Mouse (Mus musculus): ENCODE measurements around the gene Hunk. TPM values are rescaled to one million over a fixed set of nuclear protein-coding genes. Genes with fewer than 3 reads are reported as not detected.

Hunk gene
- polyA plus RNA-seq, 1 experiment from 2014 or later, result 19.0 TPM

- Histone ChIP-seq H3K27ac (no peak overlapping the region), H3K9ac (no peak overlapping the region), H3K36me3 (peaks cover 41% of the 10 kb centered on the region), H3K4me1 (peaks cover 50% of the 10 kb centered on the region), H3K4me2 (no peak overlapping the region), H3K4me3 (no peak overlapping the region), H3K27me3 (no peaks in the 10 kb centered on the region), H3K9me3 (no peaks in the 10 kb centered on the region)
- no peak for ATAC-seq (ENCODE audit: insufficient number of reproducible peaks, insufficient read depth, low FRiP score, low TSS enrichment, low read depth)
- WGBS, result 87% methylated on average over 4 of the region's 4 CpGs
Measured at GRCm38 (mm10) chr16:90394761-90395160, 8.9 kb downstream of the Hunk start.

- Histone ChIP-seq H3K27me3 (no peaks in the 10 kb centered on the region), H3K9me3 (no peaks in the 10 kb centered on the region), H3K9ac (no peak overlapping the region), H3K36me3 (peaks cover 28% of the 10 kb centered on the region), H3K4me3 (no peak overlapping the region), H3K27ac (0 out of 2 replicates have a peak overlapping the region, but pooled peaks have one; percentile 28), H3K4me2 (no peak overlapping the region), H3K4me1 (peaks cover 57% of the 10 kb centered on the region)
- ATAC-seq (ENCODE audit: insufficient number of reproducible peaks, insufficient read depth, low FRiP score, low TSS enrichment, low read depth), result no peak
- 68% methylated on average over 11 of the region's 11 CpGs for WGBS
Measured at GRCm38 (mm10) chr16:90395996-90396556, 10.3 kb downstream of the Hunk start.

- no peak overlapping the region for H3K4me2 ChIP-seq
- H3K9ac ChIP-seq, result no peak overlapping the region
- peaks cover 65% of the 10 kb centered on the region for H3K4me1 ChIP-seq
- no peak overlapping the region for H3K27ac ChIP-seq
- no peaks in the 10 kb centered on the region for H3K9me3 ChIP-seq
- no peak for ATAC-seq (ENCODE audit: insufficient number of reproducible peaks, insufficient read depth, low FRiP score, low TSS enrichment, low read depth)
- H3K36me3 ChIP-seq, result peaks cover 20% of the 10 kb centered on the region
- WGBS, result 60% methylated on average over 2 of the region's 2 CpGs
- H3K4me3 ChIP-seq, result no peak overlapping the region
- H3K27me3 ChIP-seq, result no peaks in the 10 kb centered on the region
Measured at GRCm38 (mm10) chr16:90396882-90397281, 11.1 kb downstream of the Hunk start.

- WGBS, result 8% methylated on average over 6 of the region's 9 CpGs
- Histone ChIP-seq H3K4me3 (no peak overlapping the region), H3K9ac (no peak overlapping the region), H3K36me3 (peaks cover 3% of the 10 kb centered on the region; the same call in 1 of the 2 replicates), H3K27ac (peak overlapping the region; percentile 84), H3K27me3 (no peaks in the 10 kb centered on the region), H3K4me1 (peaks cover 68% of the 10 kb centered on the region), H3K4me2 (peak overlapping the region; percentile 52), H3K9me3 (no peaks in the 10 kb centered on the region)
- ATAC-seq (ENCODE audit: insufficient number of reproducible peaks, insufficient read depth, low FRiP score, low TSS enrichment, low read depth), result peak; percentile 72; the same call in 1 of the 2 replicates
Measured at GRCm38 (mm10) chr16:90400314-90400713, 14.5 kb downstream of the Hunk start.

- H3K4me1 ChIP-seq, result peaks cover 70% of the 10 kb centered on the region
- WGBS, result 8% methylated on average over 12 of the region's 12 CpGs
Measured at GRCm38 (mm10) chr16:90400906-90401666, 15.3 kb downstream of the Hunk start.

GRCm38 (mm10) chr16:90402292-90402691 lies 16.5 kb downstream of the Hunk start:
- Histone ChIP-seq H3K4me1 (peaks cover 68% of the 10 kb centered on the region), H3K27ac (peak overlapping the region; percentile 84), H3K9ac (no peak overlapping the region), H3K4me2 (no peak overlapping the region), H3K27me3 (no peaks in the 10 kb centered on the region), H3K4me3 (no peak overlapping the region), H3K9me3 (no peaks in the 10 kb centered on the region), H3K36me3 (peaks cover 3% of the 10 kb centered on the region; the same call in 1 of the 2 replicates)
- WGBS, result 71% methylated on average over 7 of the region's 7 CpGs
- no peak for ATAC-seq (ENCODE audit: insufficient number of reproducible peaks, insufficient read depth, low FRiP score, low TSS enrichment, low read depth)

More at GRCm38 (mm10) chr16:90400906-90401666, 15.3 kb downstream of the Hunk start:
- Histone ChIP-seq H3K4me2 (peak overlapping the region; percentile 52), H3K27me3 (no peaks in the 10 kb centered on the region), H3K27ac (peak overlapping the region; percentile 84), H3K4me3 (no peak overlapping the region), H3K9me3 (no peaks in the 10 kb centered on the region), H3K36me3 (peaks cover 3% of the 10 kb centered on the region; the same call in 1 of the 2 replicates), H3K9ac (no peak overlapping the region)
- ATAC-seq (ENCODE audit: insufficient number of reproducible peaks, insufficient read depth, low FRiP score, low TSS enrichment, low read depth), result peak; percentile 40; the same call in 1 of the 2 replicates

- Histone ChIP-seq H3K9ac (no peak overlapping the region), H3K4me2 (no peak overlapping the region), H3K27me3 (no peaks in the 10 kb centered on the region), H3K4me1 (peaks cover 80% of the 10 kb centered on the region), H3K27ac (peak overlapping the region; percentile 60; the same call in 1 of the 2 replicates), H3K36me3 (peaks cover 11% of the 10 kb centered on the region), H3K9me3 (no peaks in the 10 kb centered on the region), H3K4me3 (no peak overlapping the region)
- WGBS, result 69% methylated on average over 3 of the region's 3 CpGs
- ATAC-seq (ENCODE audit: insufficient number of reproducible peaks, insufficient read depth, low FRiP score, low TSS enrichment, low read depth), result no peak
Measured at GRCm38 (mm10) chr16:90405195-90405594, 19.4 kb downstream of the Hunk start.

- Histone ChIP-seq H3K9me3 (no peaks in the 10 kb centered on the region), H3K4me1 (peaks cover 79% of the 10 kb centered on the region), H3K9ac (0 out of 2 replicates have a peak overlapping the region, but pooled peaks have one; percentile 21), H3K4me2 (no peak overlapping the region), H3K4me3 (no peak overlapping the region), H3K27ac (peak overlapping the region; percentile 60), H3K27me3 (no peaks in the 10 kb centered on the region), H3K36me3 (peaks cover 11% of the 10 kb centered on the region)
- WGBS, result 21% methylated on average over 6 of the region's 6 CpGs
- no peak for ATAC-seq (ENCODE audit: insufficient number of reproducible peaks, insufficient read depth, low FRiP score, low TSS enrichment, low read depth)
Measured at GRCm38 (mm10) chr16:90405599-90405998, 19.8 kb downstream of the Hunk start.

GRCm38 (mm10) chr16:90407541-90408289 lies 21.9 kb downstream of the Hunk start:
- no peak for ATAC-seq (ENCODE audit: insufficient number of reproducible peaks, insufficient read depth, low FRiP score, low TSS enrichment, low read depth)
- no peaks in the 10 kb centered on the region for H3K9me3 ChIP-seq
- H3K4me2 ChIP-seq, result no peak overlapping the region
- peaks cover 65% of the 10 kb centered on the region for H3K4me1 ChIP-seq
- H3K36me3 ChIP-seq, result peaks cover 21% of the 10 kb centered on the region
- H3K4me3 ChIP-seq, result no peak overlapping the region
- H3K9ac ChIP-seq, result peak overlapping the region; percentile 40; the same call in 1 of the 2 replicates
- H3K27ac ChIP-seq, result peak overlapping the region; percentile 64
- no peaks in the 10 kb centered on the region for H3K27me3 ChIP-seq
- 31% methylated on average over 12 of the region's 12 CpGs for WGBS

- Histone ChIP-seq H3K27me3 (no peaks in the 10 kb centered on the region), H3K27ac (no peak overlapping the region), H3K4me2 (no peak overlapping the region), H3K36me3 (peaks cover 45% of the 10 kb centered on the region), H3K4me3 (no peak overlapping the region), H3K9me3 (no peaks in the 10 kb centered on the region), H3K4me1 (peaks cover 35% of the 10 kb centered on the region), H3K9ac (no peak overlapping the region)
- 93% methylated on average over 8 of the region's 8 CpGs for WGBS
- ATAC-seq (ENCODE audit: insufficient number of reproducible peaks, insufficient read depth, low FRiP score, low TSS enrichment, low read depth), result no peak
Measured at GRCm38 (mm10) chr16:90412096-90413082, 26.6 kb downstream of the Hunk start.
